Mouse (Mus musculus) ovary, adult 18-20 months (tissue): ENCODE data around the gene Ephx3.
"Not testable (repeated sequence)": the region's sequence is repeated elsewhere in the genome, so short reads cannot be mapped to it uniquely, and the experiment has no call there.

Experiments used
- DNase-seq: peaks from one replicate; pipeline ENCODE4 v3.0.0; 2022; ENCODE audit warnings: low spot score, mixed read lengths

Ephx3 gene

DNA sequence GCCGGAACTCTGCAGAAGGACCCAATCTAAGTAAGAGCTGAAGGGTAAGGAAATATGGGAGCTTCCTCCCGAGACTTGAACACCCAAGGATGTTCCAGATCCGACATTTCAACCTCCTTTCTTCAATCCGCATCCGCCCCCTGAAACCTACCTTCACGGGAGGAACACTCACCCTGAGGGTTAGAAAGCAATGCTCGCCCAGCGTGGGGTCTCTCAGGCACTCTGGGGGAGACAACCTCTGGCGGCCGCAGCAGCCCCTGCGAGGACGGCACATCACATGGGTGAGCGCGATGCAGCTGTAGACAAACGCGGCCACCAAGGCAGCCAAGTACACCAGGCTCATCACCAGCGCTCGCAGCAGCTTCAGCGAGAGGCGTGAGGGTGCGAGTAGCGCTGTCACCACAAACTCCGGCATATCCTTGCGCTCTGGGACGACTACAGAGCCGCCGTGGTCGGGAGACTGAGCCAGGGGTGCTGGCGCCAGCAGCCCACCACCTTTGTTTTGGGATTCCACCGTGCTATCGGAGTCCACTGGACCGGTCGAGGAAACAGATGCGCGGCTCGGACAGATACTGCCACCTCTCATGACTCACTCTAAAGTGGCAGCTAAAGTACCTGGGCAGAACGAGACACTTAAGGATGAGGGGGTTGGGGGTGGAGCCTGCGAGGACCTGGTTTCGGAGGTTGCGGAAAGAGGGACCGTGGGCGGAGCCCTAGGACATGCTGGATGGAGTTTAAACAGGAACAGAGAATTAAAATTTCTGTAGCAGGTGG lies at the start of gene Ephx3:
Ephx3 (minus strand) TSS at position 687 of the 774 bp plus-strand sequence.
- no peak for DNase-seq

DNA sequence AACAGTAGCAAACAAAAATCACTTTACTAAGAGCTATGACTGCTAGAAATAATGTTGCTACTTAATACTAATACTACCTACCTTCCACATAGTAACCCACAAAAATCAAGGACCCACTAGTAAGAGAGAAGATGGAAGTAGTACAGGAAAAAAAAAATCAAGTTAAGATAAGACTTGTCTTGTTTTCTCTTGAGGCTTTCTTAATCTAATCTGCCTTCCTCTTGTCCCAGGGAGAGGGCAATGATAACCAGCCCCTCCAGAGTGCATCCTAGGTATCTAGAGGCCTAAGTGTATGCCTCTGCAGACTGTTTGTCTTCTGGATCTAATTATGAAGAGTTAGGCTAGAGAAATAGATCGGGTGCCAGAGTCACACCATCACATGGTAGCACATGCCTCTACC lies 49.2 kb upstream of the Ephx3 start:
- no peak for DNase-seq

DNA sequence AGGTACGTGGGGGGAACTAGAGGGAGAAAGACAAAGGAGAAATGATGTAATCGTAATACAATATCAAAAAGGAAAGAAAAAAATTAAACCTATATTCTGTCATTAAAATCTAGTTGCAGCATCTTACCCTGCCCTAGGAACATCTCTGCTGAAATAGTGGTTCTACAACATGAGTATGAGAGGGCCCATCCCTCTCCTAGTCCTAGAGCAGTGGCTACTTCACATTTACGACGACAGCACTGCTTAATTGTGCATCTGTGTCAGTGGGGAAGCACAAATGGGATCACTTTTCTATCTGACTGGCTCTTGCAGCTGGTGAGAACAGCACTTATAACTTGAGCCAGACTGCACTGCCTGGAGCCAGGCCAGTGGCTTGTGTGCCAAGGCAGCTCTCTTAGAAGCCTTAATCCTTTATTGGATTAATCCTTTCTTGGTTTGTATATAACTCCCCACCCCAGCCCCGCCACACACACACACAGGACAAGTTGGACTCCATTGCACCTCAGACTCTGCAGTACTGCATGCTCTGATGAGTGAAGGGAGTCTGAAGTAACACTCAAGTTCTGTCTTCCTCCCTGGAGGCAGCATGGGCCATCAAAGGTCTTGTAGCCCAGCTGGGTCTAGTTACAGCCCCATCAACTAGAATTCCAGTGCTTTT lies 46.3 kb upstream of the Ephx3 start:
- no peak for DNase-seq

DNA sequence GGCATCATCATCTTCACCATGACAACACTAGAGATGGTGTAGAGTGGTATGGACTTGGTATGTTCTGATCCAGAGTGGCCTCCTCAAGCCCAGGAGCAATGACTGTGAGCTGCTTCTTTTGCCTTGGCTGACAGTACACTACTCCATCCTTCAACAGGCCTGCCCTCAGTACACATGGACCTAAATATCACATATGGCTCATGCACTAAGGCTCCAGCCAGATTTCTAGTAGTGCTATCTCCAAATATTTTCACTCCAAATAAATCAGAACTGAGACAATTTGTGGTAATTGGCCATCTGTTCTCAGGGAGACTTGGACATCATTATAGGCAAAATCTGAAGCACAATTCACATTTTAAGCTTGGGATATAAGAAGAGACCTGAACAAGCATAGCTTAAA lies 43.8 kb upstream of the Ephx3 start:
- DNase-seq, result no peak

DNA sequence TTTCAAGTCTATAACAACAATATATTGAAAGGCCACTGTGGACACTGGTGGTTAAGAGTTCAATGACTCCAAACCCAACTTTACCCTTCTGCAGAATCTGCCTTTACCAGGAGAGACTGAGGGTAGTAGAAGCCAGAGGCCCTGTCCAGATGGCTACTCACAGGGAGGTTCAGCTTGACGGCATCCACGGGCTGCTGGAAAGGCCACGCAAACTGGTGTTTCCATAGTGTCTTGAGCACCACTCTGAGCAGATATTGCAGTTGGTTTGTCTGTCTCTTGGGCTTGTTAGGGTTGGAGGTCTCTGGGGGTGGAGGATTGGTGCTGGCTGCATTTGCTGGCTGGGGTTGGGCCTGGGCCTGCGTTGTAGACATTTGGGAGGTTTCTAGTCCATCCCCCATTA lies 39.9 kb upstream of the Ephx3 start:
- no peak for DNase-seq

DNA sequence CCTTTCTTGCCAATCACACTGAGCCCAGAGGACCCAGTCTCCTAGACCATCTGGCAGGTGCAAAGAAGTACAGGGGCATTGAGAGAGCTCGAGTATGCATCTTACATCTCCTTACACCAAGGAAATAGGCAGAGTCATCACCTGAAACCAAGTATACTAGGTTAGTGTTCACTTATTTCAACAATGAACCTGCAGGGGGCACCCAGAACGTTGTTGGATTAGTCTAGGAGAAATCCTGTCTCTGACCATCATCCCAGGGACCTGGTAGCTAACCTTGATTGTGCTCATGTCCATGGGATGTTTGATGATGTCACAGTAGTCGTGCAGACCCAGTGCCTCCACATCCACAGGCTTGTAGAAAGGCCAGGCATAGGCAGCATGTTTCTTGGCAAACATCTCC lies 31.5 kb upstream of the Ephx3 start:
- no peak for DNase-seq

DNA sequence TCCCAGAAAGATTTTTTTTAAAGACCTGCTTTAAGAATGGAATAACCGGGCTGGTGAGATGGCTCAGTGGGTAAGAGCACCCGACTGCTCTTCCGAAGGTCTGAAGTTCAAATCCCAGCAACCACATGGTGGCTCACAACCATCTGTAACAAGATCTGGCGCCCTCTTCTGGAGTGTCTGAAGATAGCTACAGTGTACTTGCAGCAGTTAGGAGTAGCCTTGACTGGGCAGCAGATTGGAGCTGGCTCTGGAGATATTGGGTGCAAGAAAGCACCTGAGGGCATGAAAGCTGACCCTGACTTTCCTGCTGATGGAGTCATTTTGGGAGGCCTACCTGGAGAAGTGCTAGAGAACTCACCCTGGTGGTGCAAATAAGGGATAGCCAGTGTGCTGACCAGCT lies 26.2 kb upstream of the Ephx3 start:
- DNase-seq, result not testable (repeated sequence)

DNA sequence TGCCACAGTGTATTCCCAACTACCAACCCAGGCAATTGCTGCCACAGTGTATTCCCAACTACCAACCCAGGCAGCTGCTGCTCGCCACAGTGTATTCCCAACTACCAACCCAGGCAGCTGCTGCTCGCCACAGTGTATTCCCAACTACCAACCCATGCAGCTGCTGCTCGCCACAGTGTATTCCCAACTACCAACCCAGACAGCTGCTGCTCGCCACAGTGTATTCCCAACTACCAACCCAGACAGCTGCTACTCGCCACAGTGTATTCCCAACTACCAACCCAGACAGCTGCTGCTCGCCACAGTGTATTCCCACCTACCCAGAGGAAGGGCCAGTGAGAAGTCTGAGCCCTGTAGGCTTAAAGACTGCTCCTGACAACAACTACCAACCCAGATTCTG lies 22.2 kb upstream of the Ephx3 start:
- DNase-seq, result not testable (repeated sequence)

DNA sequence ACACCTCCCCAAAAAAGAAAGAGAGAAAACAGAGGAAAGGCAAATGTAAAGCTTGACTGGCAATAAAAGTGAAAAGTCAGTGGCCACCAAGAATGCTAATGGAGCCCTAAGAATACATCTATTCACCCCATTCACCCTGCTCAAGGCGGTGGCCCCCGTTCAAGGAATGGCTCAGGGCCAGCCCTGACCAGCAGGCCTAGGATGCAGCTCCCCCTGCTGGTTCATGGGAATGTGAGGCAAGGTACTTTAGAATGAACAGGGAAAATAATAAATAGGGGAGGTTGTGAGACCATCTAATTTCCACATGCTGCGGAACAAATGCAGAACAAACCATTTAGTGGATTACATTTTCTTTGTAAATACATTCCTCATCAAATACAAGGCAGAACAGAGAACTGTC lies 20.4 kb upstream of the Ephx3 start:
- no peak for DNase-seq

DNA sequence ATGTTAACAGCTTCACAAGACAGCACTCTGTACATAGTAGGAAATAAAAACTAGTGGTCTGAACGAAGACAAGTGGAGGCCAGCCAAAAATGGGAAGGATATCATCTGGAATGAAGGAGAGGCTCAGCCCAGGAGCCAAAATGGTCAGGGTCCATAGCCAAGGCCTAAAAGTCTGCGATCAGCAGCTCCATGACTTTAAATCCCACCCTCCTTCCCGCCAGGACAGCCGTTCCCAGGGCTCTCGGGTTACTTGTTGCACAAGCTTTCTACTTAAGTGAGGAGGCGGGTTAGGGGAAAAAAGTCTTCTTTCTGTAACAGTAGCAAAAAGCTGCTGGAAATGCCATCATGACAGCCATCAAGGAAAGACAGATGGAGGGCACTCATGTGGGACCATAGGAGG lies 19.8 kb upstream of the Ephx3 start:
- DNase-seq, result no peak

DNA sequence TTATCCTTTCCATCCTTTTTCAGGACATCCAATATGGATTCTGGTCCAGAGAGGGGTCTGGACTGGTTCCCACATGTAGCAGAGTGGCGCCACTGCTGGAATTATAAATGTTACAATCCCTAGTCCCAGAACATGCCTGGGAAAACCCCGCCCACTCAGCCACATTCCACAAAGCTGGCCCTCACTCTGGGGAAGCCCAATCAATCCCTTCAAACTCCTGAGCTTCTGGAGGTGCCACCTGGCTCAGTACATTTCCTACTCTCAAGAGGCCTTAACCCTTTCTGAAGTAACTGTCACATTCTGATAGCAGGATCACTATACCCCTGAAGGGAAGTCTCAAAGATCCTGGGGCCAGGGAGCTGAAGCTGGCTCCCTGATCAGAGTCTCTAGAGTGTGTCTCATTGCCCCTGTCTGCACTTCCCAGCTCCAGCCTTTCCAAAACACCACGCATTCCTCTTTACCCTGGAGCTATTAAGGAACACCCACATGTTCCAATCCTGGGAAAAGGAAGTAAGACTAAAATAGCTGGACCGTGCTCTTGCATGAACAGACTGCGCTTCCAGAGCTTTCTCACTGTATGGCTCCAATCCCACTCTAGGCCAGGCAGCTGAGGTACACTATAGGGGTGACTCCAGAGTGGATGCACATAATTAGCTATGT lies 18.4 kb upstream of the Ephx3 start:
- no peak for DNase-seq

DNA sequence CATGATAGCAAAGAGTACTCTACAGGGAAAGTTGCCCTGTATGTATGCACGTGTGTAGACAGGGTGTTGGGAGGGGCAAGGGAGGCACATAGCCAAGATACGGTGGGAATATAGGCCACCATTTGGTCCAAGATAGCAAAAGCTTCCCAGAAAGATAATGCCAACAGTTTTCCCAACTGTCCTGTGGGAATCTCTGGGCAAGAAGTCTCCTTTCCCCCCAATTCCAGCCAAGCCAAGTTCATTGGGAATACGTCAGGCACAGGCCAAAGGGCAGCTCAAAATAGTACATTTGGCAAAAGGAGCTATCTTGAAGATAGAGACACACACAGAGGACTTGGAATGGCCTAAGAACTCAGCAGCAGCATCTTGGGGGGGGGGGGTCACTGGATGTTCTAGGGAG lies 16.0 kb upstream of the Ephx3 start:
- no peak for DNase-seq

DNA sequence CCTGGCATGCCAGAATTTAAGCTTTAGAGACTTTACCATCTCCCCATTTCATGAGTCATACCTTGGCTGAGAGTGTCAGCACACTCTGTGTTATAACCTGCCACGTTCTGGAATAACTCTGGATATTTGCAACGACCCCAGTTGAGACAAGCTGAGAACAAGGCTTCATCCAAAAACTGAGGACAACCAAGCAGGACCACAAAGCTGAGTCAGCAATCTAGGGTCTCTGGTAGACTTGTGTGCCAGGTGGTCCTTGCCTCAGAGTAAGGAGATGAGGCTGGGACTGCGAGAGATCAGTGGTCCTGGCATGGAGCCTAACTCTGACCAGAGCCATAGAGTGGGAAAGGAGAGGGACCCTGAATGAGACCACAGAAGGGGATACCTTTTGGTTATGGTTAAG lies 13.6 kb upstream of the Ephx3 start:
- DNase-seq, result no peak

DNA sequence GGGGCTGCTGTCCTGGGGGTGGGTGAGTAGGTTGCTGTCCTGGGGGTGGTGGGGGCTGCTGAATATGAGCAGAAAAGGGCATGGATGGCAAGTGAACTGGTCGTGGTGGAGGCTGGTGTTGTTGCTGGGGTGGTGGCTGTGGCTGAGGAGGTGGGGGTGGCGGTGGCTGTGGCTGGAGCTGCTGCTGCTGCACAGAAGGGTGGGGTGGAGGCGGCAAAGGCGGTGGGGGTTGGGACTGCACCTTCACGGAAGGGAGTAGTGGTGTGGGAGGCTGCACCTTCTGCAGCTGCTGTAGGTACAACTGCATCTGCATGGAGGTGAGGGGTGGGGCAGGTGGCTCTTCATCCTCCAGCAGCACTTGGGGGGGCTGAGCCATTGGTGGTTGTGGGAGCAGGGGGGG lies 11.7 kb upstream of the Ephx3 start:
- DNase-seq, result no peak

DNA sequence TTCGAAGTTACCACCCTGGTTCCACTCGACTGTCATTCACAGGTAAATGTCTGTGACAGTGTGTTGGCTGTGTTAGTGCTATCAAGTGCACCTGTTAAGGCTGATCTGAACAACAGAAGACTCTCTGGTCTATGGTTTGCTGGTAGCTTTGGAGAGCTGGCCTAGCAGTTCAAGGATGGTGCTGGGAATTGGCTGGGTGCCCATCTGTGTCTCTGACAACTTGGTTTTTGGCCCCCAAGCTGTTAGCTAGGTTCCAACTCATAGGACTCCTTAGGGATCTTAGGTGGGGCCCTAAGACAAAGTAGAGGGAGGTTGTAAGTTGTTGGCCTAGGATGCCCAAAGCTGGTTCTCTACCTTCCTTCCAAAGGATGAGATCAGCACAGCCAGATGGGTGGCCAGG lies 10.4 kb upstream of the Ephx3 start:
- DNase-seq, result no peak

DNA sequence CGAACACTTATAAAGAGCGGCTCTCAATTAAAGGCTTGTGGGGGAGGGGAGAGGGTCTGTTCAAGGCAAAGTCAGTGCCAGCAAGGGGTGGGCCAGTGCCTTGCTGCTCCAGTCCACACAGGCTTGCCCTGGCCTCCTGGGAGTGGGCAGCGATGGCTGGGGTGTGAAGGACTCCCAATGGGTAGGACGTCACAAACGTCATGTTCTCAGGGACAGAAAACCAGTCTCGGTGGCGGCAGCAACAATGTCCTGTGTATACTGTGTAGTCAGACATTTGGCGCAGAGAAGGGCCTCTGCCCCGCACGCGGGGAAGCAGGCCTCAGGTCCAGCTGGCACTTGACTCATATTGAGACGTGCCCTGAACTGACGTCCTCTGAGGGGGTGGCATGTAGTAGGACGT lies 7.8 kb upstream of the Ephx3 start:
- no peak for DNase-seq

DNA sequence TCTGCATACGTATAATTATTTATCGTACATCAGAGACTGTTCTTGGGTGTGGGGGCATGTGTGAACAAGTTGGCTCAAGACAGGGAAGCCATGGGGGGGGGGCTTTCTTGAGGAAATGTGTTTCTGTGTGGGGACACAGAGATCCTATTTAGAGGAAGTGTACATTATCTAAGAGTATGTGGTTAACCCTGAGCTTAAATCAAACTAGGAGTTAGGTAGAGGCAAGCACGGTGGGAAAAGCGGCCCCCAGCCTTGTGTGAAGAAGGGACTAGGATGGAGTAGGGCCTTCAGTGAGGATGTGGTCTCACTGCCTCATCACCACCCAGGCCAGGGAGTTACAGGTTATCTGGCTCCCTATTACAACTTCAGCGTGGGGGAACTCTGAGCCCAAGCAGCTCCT lies 6.4 kb upstream of the Ephx3 start:
- DNase-seq, result no peak

DNA sequence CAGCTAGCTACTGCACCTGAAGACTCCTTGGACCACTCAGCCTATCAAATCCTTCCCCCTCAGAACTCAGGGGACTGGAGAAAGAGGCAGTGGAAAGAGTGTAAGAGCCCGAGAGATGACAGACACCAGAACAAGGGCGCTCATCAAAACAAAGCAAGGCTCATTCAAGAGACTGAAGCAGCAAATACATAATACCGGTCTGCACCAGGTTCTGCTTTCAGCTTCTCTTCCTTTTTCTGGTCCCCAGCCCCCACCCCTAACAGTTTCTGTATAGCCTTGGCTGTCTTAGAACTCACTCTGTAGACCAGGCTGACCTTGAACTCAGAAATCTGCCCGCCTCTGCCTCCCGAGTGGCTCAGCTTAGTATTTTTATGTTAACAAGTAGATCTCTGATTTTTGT lies 3.7 kb upstream of the Ephx3 start:
- no peak for DNase-seq

DNA sequence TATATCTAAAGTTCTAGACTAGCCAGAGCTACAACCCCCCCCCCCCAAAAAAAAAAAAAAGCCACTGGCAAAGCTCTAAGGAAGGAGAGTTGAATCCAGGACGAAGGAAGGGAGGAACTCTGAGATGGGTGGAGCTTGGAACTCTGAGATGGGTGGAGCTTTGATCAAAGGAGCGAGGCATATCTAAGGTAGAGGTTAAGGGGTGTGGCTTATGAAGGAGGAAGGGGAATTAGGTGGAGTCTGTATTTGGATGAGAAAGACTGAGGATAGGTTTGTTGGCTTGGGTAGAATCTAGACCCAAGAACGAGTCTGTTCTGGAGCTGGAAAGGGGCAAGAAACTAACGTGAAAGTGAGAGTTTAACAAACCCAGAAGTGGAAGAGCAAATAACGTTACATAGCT lies 501 bp upstream of the Ephx3 start:
- no peak for DNase-seq

DNA sequence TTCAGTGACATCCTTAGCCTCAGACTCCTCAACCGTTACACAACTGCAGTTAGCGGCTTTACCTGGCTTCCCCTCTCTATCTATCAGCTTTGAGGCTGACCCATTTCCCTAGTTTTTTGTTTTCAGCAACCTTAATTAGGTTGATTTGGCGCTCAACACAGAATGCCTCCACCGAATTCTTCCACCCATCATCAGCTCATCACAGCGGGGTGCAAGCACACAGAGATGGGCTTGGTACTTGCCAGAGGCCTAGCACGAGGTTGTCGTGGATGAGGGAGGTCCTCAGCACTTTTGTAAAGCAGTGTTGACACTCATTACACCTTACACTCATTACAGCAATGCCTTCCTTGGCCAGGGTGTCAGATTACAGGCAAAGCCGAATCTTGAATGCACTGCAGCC lies 6.3 kb downstream of the Ephx3 start:
- no peak for DNase-seq

DNA sequence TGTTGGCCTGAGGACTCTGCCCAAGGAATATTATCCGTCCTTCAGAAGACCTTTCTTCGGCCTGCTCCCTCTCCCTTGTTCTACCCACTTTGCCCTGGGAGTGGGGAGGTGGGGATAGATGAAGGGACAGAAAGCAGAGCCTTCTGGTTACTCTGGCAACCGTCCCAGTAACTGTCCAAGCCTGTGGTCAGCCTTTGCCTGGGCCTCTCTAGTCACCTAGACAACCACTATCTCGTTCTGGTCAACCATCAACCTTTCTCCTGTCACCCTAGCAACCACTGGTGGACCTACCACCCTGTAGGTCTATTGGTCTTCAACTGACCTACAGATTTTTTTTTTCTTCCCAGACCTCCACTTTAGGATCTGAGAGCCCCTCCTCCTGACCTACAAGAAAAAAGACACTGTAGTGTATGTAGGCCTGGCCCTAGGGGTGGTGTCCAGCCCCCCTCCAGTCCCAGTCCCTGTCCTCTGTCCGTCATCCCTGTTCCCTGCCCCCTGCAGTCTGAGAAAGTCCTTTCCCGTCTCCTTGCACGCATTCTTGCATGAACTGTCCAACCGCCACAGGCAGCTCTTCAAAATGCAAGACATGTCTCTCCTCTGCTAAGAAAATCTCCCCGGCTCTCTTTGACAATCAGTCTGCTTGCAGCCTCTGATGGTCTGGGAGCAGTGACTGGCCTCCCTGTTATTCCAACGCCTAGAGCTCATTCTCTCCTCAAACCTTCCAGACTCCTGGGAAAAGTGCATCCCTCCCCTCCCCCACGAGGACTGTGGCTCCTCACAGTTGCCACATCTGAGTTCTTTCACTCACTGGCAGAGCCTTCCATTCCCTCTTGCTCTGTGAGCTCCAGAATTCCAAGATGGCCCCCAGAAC lies 9.5 kb downstream of the Ephx3 start:
- no peak for DNase-seq

DNA sequence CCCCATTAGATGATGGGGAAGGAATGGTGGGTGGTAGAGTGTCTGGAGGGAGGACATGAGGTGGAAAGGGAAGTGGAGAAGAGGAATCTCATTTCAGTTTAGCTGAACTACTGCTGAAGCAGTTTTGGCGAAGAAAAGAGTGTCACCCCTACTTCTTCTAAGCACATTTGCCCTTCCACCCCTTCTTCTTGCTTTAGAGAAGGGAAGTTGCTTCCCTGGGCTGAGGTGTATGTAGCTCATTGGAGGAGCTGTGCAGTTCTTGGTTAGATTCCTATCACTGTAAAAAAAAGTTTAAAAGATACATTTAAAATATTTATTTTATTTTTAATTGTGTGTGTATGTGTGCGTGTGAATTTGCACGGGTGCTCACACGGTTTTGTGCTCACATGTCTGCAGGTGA lies 12.4 kb downstream of the Ephx3 start:
- DNase-seq, result no peak

DNA sequence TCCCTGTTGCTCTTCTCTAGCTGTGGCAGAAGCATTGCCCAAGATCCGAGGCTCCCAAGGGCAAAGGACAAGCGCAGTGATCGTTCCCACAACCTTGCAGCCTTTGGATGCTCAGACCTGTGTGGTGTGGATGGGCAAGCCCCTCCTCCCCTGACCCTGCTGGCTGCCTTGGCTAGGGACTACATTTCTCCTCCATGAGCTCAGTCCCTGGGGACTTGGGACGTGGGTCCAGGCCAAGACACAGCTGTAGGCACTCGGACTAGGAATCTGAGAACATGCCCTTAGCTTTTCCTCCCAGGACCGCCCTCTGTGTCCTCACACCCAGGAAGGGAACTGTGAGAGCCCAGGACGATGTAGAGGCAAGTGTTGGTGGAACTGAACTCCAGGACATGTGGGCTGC lies 16.2 kb downstream of the Ephx3 start:
- no peak for DNase-seq
